Mouse (Mus musculus) large intestine, adult 2 months (tissue): ENCODE measurements around the gene Nol7. TPM values are rescaled to one million over a fixed set of nuclear protein-coding genes. Genes with fewer than 3 reads are reported as not detected.

Source experiments
- DNase-seq: peaks from one replicate; pipeline ENCODE4 v3.0.0-alpha.2; 2012; ENCODE audit warnings: low read depth, low spot score
- WGBS: fragments of 180-500 bp; shearing (Covaris S2); methylation state at CpG from one replicate; pipeline ENCODE4 v1.1.7; 2018; 5-methylcytosine and 5-hydroxymethylcytosine counted together
- polyA plus RNA-seq: library from polyadenylated mRNA; depleted of rRNA; stranded (reverse); fragments of >200 nt; gene quantifications from 2 replicates; pipeline ENCODE4 v1.2.3, GENCODE M21; 2012; rRNA removed

Gene Nol7
- 27.7 and 40.1 TPM in 2 replicates for polyA plus RNA-seq

GRCm38 (mm10) chr13:43398297-43399080, at the start of gene Nol7:
TSS of gene Nol7 (plus strand) at chr13:43398390.
- WGBS = 1% methylated on average over 72 of the region's 72 CpGs

DNA sequence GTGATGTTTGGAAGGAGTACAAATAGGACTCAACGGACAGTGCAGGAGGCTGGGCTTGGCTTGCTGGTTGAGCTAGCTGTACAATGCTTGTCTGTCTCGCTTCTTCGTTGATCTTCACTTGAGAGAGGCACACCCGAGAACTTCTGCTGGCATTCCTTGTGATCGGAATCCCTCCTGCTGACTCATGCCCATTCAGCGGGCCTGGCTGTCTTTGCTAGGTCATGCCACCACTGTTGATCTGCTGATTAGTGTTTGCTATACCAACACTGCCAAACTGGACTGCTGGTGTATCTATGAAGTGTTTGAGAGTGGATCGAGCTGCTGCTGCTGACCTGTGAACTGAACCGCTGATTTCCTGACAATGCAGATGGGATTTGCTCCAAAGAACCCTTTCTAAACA, 48.8 kb upstream of the Nol7 start:
- 63% methylated on average over 8 of the region's 8 CpGs for WGBS
- no peak for DNase-seq

More at GRCm38 (mm10) chr13:43398297-43399080, at the start of gene Nol7:
- DNase-seq = peak; percentile 67

DNA sequence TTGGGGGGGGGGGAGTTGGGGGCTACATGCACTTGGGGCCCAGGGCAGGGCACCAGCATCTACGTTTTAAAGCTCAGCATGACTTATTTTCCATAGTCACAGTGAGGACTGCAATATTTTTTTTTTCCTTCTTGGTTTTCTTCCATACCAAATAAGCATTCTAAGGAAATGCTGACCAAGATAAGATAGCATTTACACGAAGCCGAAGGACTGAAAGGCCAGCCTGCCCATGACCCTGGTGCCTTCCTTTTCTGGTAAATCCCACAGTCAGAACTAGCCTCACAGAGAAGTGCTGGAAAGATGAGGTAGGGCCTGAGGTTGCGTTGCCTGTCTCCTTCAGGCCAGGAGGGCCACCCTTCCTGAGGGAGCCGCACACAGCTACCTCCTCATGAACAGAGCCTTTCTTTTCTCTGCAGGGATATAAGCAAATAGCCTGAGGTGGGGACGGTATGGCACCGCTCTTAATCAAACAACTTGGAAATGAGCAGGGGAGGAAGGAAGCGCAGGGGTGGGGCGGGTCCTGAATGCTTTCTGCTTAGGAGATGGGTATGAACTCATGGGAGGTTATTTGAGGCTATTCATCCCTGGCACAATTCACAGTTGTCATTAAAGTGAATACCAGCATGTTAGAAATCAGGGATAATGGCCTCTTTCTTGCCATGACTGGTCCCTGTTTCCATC, 47.6 kb upstream of the Nol7 start:
- DNase-seq = no peak
- WGBS = 49% methylated on average over 9 of the region's 9 CpGs

DNA sequence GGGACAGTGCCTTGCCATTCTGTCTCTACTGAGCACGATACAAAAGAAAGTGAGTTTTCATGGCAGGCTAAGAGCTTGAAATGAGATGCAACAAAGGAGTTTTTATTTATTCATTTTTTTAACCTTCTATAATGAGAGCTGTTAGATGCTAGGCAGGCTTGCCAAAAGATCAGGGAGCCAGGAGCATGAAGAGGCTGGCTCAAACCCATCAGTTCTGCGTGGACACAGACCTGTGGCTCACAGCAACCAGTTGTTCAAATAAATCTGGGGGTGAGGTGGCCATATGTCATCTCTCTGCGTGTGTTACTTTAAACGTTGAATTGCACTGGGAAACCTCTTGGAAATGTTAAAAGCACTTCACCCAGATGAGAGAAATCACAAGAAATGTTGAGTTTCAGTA, 44.8 kb upstream of the Nol7 start:
- 60% methylated on average over 4 of the region's 4 CpGs for WGBS
- DNase-seq = no peak

DNA sequence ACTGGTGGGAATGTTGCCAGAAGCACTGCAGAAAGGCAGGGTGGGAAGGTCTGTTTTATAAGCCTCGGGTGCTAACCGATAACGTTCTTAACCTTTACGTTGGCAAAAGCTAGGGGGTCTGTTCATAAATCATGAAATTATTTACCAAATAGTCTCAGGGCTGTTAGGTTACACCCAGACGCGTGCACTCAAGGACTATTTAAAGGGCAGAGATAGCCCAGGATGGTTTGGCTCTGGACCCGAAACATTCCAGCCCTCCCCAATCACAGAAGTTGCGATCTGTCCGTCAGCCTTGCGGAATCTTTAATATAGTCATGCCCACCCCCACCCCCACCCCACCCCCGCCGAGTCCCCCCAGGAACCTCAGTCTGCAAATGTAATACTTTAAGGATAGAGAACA, 43.8 kb upstream of the Nol7 start:
- WGBS = 35% methylated on average over 12 of the region's 12 CpGs

GRCm38 (mm10) chr13:43356346-43357125, 41.7 kb upstream of the Nol7 start:
- WGBS = 88% methylated on average over 14 of the region's 14 CpGs
- DNase-seq = no peak

More for the DNA sequence above, 43.8 kb upstream of the Nol7 start:
- DNase-seq = no peak

GRCm38 (mm10) chr13:43360534-43360933, 37.7 kb upstream of the Nol7 start:
- WGBS = 69% methylated on average over 6 of the region's 6 CpGs
- DNase-seq = no peak

DNA sequence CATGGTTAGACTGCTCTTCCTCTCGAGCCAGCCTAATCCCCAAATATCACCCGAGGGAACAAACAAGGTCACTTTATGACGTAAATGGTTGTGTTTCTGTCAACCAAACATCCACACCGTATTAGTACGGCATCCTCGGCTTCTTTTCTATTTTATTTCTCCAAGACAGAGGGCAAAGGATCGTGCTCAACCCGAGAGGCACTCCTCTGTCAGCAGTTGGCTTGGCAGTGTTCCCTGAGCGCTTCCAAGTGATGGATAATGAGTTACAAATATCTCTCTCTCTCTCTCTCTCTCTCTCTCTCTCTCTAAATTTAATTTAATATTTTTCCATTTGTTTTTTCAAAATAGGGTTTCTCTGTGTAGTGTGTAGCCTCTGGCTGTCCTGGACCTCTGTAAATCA, 35.8 kb upstream of the Nol7 start:
- no peak for DNase-seq
- WGBS = 66% methylated on average over 9 of the region's 9 CpGs

DNA sequence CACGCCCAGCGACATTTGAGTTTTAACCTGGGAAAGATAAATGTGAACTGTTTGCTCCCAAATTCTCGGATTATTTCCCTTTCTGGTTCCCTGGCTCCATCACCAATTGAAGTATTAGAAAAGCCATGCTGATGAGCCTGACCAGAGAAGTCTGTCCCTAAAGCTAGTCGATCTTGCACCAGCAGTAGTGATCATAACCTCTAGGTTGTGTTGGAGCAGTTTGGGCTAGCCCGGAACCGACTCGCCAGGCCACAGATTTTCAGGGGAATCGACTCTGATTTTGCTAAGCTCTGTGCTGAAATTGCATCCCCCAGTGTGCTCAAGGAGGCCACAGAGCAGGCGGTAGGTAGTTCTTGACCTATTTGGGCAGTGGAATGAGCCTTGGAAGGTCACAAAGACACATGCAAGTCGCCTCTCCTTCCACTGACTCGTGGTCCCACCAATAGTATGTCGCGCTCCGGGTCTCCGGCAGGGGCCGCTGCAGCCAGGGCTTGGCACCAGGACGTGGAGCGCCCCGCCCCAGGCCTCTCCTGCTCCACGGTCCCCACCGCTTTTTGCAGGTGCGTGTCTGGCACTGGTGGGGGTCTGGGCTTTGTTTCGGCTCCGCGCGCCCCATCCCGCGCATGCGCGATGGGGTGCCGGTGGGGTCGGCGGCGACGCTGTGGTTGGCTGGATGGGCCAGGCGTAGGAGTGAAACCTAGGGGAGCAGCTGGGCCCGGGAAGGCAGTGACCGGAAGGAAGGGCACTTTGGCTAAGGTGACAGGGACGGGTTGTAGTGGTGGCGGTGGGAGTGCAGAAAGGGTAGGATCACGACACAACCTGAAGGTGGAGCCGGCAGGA, 33.0 kb upstream of the Nol7 start, which contains the start of gene Sirt5:
TSS of gene Sirt5 (plus strand) at position 512 of the 840 bp plus-strand sequence.
- WGBS = 15% methylated on average over 42 of the region's 42 CpGs
- DNase-seq = peak; percentile 63

DNA sequence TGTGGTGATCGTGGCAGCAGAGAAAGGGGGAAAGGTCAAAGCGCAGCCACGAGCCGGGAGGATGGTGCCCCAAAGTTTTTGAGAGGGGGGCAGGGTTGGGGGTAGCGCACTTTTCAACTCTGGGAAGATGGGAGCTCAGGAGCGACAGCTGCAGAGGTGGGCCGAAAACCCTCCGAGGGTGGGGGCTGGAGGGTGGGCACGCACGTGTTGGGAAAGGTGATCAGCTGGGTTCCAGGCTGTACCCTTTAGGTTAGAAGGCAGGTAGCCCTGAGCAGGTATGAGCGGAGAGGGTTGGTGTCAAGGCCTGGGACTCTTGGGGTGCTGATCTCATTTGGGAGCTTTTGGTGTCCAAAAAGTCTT, 32.4 kb upstream of the Nol7 start:
- 4% methylated on average over 11 of the region's 11 CpGs for WGBS
- no peak for DNase-seq

- no peak for DNase-seq
- WGBS = 81% methylated on average over 6 of the region's 6 CpGs
These were observed 28.1 kb upstream of the Nol7 start for GRCm38 (mm10) chr13:43370063-43370462.

DNA sequence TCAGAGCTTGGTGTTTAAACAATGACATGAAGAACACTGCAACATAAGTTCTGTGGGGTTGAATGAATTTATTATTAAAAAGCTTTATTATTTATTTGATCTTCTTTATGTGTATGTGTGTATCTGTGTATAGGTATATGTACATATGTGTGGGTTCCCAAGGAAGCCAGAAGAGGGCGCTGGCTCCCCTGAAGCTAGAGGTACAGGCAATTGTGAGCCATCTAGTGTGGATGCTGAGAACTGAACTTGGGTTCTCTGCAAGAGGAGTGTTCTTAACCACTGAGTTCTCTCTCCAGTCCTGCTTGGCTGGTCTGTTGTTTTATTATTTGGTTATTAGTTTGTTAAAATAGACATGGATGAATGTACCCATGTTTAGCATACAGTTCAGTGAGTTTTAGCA, 25.3 kb upstream of the Nol7 start:
- WGBS = 98% methylated on average over 1 of the region's 1 CpGs

GRCm38 (mm10) chr13:43374205-43374604, 24.0 kb upstream of the Nol7 start:
- no peak for DNase-seq
- 88% methylated on average over 10 of the region's 10 CpGs for WGBS

More for the DNA sequence above, 25.3 kb upstream of the Nol7 start:
- no peak for DNase-seq

GRCm38 (mm10) chr13:43374918-43375432, 23.2 kb upstream of the Nol7 start:
- no peak for DNase-seq

DNA sequence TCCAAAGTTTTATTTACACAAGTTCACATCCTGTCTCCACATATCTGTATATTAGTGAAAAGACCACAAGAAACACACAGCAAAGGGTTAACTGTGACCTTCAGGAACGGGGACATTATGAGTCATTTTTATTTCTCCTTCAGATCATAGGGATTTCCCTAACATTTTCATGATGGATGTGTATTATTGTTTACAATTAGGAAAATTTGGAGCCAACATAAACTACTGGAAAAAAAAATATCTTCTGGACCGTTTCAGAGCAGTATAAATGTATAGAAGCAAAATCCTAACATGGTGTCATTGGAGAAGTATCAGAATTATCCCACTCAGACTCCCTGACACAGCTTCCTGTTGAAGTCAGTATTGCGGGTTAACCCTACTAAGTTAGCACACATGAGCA, 18.2 kb upstream of the Nol7 start:
- no peak for DNase-seq
- WGBS = 57% methylated on average over 3 of the region's 3 CpGs

More at GRCm38 (mm10) chr13:43374918-43375432, 23.2 kb upstream of the Nol7 start:
- 62% methylated on average over 2 of the region's 2 CpGs for WGBS

GRCm38 (mm10) chr13:43385321-43385720, 12.9 kb upstream of the Nol7 start:
- 95% methylated on average over 10 of the region's 10 CpGs for WGBS
- DNase-seq = no peak

DNA sequence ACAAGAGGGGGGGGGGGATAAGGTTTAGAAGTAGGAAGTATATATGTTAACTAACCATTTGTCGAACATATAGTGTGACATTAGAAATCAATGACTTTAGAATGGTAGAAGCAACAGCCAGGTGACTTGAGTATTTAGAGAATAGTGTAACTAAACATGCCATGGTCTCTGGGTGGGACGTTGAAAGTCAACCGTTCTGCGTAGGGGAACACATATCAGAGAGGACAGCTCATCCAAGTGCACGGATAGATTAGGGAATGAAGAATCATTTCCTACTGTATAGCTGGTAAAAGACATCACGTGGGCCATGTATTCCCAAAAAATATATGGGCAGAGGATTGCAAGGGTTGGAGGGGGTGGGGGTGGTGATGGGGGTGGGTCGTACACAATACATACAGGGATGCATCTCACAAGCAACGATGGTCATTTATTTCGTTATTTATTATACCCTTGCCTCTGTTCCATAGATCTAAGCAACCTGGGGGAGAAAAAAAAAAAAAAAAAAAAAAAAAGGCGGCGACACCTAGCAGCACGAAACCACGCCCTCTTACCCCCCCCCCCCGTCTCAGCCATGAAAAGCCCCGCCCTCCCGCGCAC, 392 bp upstream of the Nol7 start:
- WGBS = 46% methylated on average over 15 of the region's 17 CpGs
- no peak for DNase-seq

- no peak for DNase-seq
- 70% methylated on average over 5 of the region's 5 CpGs for WGBS
These were observed 1.4 kb downstream of the Nol7 start for GRCm38 (mm10) chr13:43399576-43399975.

GRCm38 (mm10) chr13:43412311-43412710, 14.1 kb downstream of the Nol7 start:
- WGBS = 84% methylated on average over 7 of the region's 7 CpGs
- DNase-seq = no peak
